In genomic region chr10:112159882-112160560, GRCm38 (mm10) we compare ENCODE assay signal across 9 mouse cellular contexts. TPM values are rescaled to one million over a fixed set of nuclear protein-coding genes. Genes with fewer than 3 reads are reported as not detected.
A peak's percentile ranks its signal among the peaks of the same experiment; 100 is the strongest.
DNase-seq lines count a peak whose midpoint lies in the region; ATAC-seq and TF ChIP-seq lines count a peak whose summit lies in the region.
"Not testable (repeated sequence)": the region's sequence is repeated elsewhere in the genome, so short reads cannot be mapped to it uniquely, and the experiment has no call there.
"Had no signal": no experiment of that assay in that cellular context is flagged by ENCODE, and none has a peak within 500 bp of the region (broad histone marks: within the 10 kb centered on the region; RNA-seq: fewer than 3 reads in every experiment).

TSS of gene Glipr1l3 (minus strand) at chr10:112160327.

- H3K9ac ChIP-seq in ES-E14 (ENCODE audit: insufficient read depth, low read depth, low read length, poor library complexity, severe bottlenecking); liver, postnatal 0 days (replicated peaks): not testable (repeated sequence)
- peak within 1 kb of the TSS; percentile 26; the same call in 1 of the 2 replicates for H3K9ac ChIP-seq in forebrain, embryonic 15.5 days (replicated peaks)
- 0 out of 2 replicates have a peak within 1 kb of the TSS, but pooled peaks have one; percentile 45 for H3K9ac ChIP-seq in neural tube, embryonic 13.5 days

- in situ Hi-C loops in ES-E14 (cut with MboI; ENCODE audit: low sequenced_read_pairs in 2 of 2, unreplicated experiment in 2 of 2): not testable (repeated sequence)

- ATAC-seq in forebrain, embryonic 15.5 days (replicated peaks): peak; percentile 98
- ATAC-seq in hematopoietic stem cell, adult 5-6 weeks (replicated peaks in 1 of 2; ENCODE audit: insufficient read depth in 1 of 2, low FRiP score in 2 of 2, low TSS enrichment in 1 of 2, low read depth in 1 of 2, poor library complexity in 2 of 2, severe bottlenecking in 2 of 2): peak; percentile 94 to 99
- ATAC-seq in liver, postnatal 0 days: peak; percentile 81
- peak; percentile 96 for ATAC-seq in neural tube, embryonic 13.5 days (ENCODE audit: low read depth)

- not testable (repeated sequence) for H3K9me3 ChIP-seq in ES-E14 (ENCODE audit: control insufficient read depth, insufficient read depth, low read depth, low read length); forebrain, embryonic 15.5 days; liver, postnatal 0 days (ENCODE audit: low read length); neural tube, embryonic 13.5 days

- not testable (repeated sequence) for H3K36me3 ChIP-seq in ES-E14 (ENCODE audit: control insufficient read depth, insufficient read depth, low read length, poor library complexity, severe bottlenecking); forebrain, embryonic 15.5 days; liver, postnatal 0 days (replicated peaks; ENCODE audit: insufficient read depth, low read length); neural tube, embryonic 13.5 days

- not testable (repeated sequence) for H3K27ac ChIP-seq in ES-E14 (ENCODE audit: insufficient read depth, low read depth, low read length, poor library complexity, severe bottlenecking); forebrain, embryonic 15.5 days (replicated peaks); liver, postnatal 0 days (ENCODE audit: low read depth)
- H3K27ac ChIP-seq in neural tube, embryonic 13.5 days (replicated peaks): peak within 1 kb of the TSS; percentile 59

- peak; percentile 83 for TF ChIP-seq CTCF in liver, postnatal 0 days (IDR thresholded peaks at IDR 0.05; ENCODE audit: low read depth)

- 14% methylated on average over 15 of the region's 15 CpGs for WGBS in forebrain, embryonic 15.5 days
- WGBS in liver, postnatal 0 days (ENCODE audit: insufficient replicate concordance): 24% methylated on average over 15 of the region's 15 CpGs
- 5% methylated on average over 15 of the region's 15 CpGs for WGBS in neural tube, embryonic 13.5 days

- not testable (repeated sequence) for H3K4me1 ChIP-seq in ES-E14 (ENCODE audit: control insufficient read depth in 2 of 2, insufficient read depth in 2 of 2, low read length in 2 of 2, poor library complexity in 1 of 2); forebrain, embryonic 15.5 days; liver, postnatal 0 days (ENCODE audit: insufficient read depth); neural tube, embryonic 13.5 days (replicated peaks)

- peak within 1 kb of the TSS; percentile 40 for H3K4me2 ChIP-seq in forebrain, embryonic 15.5 days (replicated peaks)
- not testable (repeated sequence) for H3K4me2 ChIP-seq in liver, postnatal 0 days (ENCODE audit: low read depth, low read length)
- peak within 1 kb of the TSS; percentile 52 for H3K4me2 ChIP-seq in neural tube, embryonic 13.5 days

- not testable (repeated sequence) for H3K4me3 ChIP-seq in ES-E14 (ENCODE audit: insufficient read depth in 1 of 2, low read depth in 1 of 2, low read length in 2 of 2, poor library complexity in 1 of 2, severe bottlenecking in 1 of 2); liver, postnatal 0 days (ENCODE audit: low read depth, low read length)
- peak within 1 kb of the TSS; percentile 20; the same call in 1 of the 2 replicates for H3K4me3 ChIP-seq in forebrain, embryonic 15.5 days
- H3K4me3 ChIP-seq in neural tube, embryonic 13.5 days: peak within 1 kb of the TSS; percentile 27

- TF ChIP-seq EP300 in liver, postnatal 0 days (IDR thresholded peaks at IDR 0.05; ENCODE audit: low read depth): not testable (repeated sequence)

- DNase-seq in ES-E14 (ENCODE audit: low read depth, low spot score): peak; percentile 93
- peak; percentile 33 for DNase-seq in cerebellum, adult 11 months
- peak; percentile 85 to 94 for DNase-seq in layer of hippocampus, adult 18-20 months (ENCODE audit: low spot score in 2 of 2)
- peak; percentile 79 for DNase-seq in liver, postnatal 0 days
- peak; percentile 96 for DNase-seq in telencephalon, adult 2 months (ENCODE audit: low read depth, low spot score)

- H3K27me3 ChIP-seq in forebrain, embryonic 15.5 days; liver, postnatal 0 days (ENCODE audit: insufficient read depth, low read length); neural tube, embryonic 13.5 days: not testable (repeated sequence)

TF ChIP-seq in ES-E14, 5 proteins besides CTCF, POLR2A, EP300 and RAD21:
- peak; percentile 51; the same call in 1 of the 2 replicates for TF ChIP-seq ZC3H11A (IDR thresholded peaks at IDR 0.05; ENCODE audit: borderline replicate concordance, low read depth, low read length)

RNA-seq across cellular contexts. Expression of gene Glipr1l3, which starts in this region (rescaled TPM):
- total RNA-seq in ES-E14 (2012; rRNA removed): not detected in 2 replicates
- polyA plus RNA-seq in forebrain, embryonic 15.5 days (2015; fragmentation: Nextera tagmentation; extraction: Ambion mirVana): 0.22 and 0.59 TPM in 2 replicates
- not detected in 2 replicates for total RNA-seq in hematopoietic stem cell, adult 5-6 weeks (2017)
- not detected for total RNA-seq in layer of hippocampus, adult 18-20 months (2021)
- not detected in 2 replicates for polyA plus RNA-seq in liver, postnatal 0 days (2015; fragmentation: Nextera tagmentation; extraction: Ambion mirVana)
- polyA plus RNA-seq in neural tube, embryonic 13.5 days (2015; fragmentation: Nextera tagmentation; extraction: Ambion mirVana): 0.45 TPM in 1 of 2 replicates, not detected in the other
- total RNA-seq: gastrocnemius, adult 8-10 months had no signal

Comparison
In these comparisons a context has a peak if more than half of its experiments do, and no peak if none do; other contexts are left out.
1. Peak in DNase-seq in ES-E14; RNA of the gene not detected or under 1 TPM.
2. Peak in ATAC-seq, H3K4me3 ChIP-seq, H3K9ac ChIP-seq and H3K4me2 ChIP-seq in forebrain, embryonic 15.5 days; RNA of the gene not detected or under 1 TPM.
3. Peak in ATAC-seq in hematopoietic stem cell, adult 5-6 weeks; RNA of the gene not detected or under 1 TPM.
4. Peak in DNase-seq in layer of hippocampus, adult 18-20 months; RNA of the gene not detected or under 1 TPM.
5. Peak in DNase-seq and ATAC-seq in liver, postnatal 0 days; RNA of the gene not detected or under 1 TPM.
6. Peak in ATAC-seq, H3K4me3 ChIP-seq, H3K27ac ChIP-seq, H3K9ac ChIP-seq and H3K4me2 ChIP-seq in neural tube, embryonic 13.5 days; RNA of the gene not detected or under 1 TPM.
7. DNase-seq: peak in every context shown above with its lines; median percentile 96 in telencephalon, adult 2 months; 93 in ES-E14; 90 in layer of hippocampus, adult 18-20 months; 79 in liver, postnatal 0 days; 33 in cerebellum, adult 11 months.